Mouse (Mus musculus): Measurements from ENCODE around the gene Bcl7a. TPM values are rescaled to one million over a fixed set of nuclear protein-coding genes. Genes with fewer than 3 reads are reported as not detected.

Gene Bcl7a
- polyA plus RNA-seq, 1 experiment from 2014 or later = 4.2 TPM

DNA sequence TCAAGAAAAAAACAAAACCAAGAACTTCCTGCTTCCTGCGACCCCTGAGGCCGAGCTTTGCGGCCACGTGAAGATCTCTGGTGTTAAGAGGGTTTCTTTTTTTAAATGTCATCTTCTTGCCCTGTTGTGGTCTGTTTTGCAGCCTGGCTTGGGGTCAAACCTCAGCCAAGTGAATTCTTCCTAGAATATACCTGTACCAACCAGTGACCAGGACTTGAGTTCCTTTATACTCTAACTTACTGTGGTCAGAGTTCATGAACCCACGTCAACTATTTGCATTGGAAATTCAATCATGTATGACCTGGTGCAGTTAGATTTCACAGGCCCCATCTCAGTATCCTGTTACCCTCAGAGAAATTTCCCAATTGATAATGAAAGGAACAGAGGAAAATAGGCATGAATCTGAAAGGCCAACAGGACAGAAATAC lies 35.9 kb downstream of the Bcl7a start:
- no peak for ATAC-seq
- H3K9ac ChIP-seq (ENCODE audit: low read depth, low read length) = no peak overlapping the region
- no peak overlapping the region for H3K27ac ChIP-seq (ENCODE audit: low read depth, low read length)
- 65% methylated on average over 5 of the region's 5 CpGs for WGBS
- H3K4me3 ChIP-seq (ENCODE audit: low read depth, low read length) = no peak overlapping the region
- no peak overlapping the region for H3K4me2 ChIP-seq (replicated peaks; ENCODE audit: low read depth)
- H3K4me1 ChIP-seq (replicated peaks; ENCODE audit: control insufficient read depth, insufficient read depth, low read length) = no peaks in the 10 kb centered on the region
- no peaks in the 10 kb centered on the region for H3K27me3 ChIP-seq (replicated peaks; ENCODE audit: control insufficient read depth, insufficient read depth, low read length)
- H3K9me3 ChIP-seq (ENCODE audit: control insufficient read depth) = no peaks in the 10 kb centered on the region
- 0 out of 2 replicates have a peak, but pooled peaks cover 4% of the 10 kb centered on the region for H3K36me3 ChIP-seq (ENCODE audit: control insufficient read depth, insufficient read depth)
- no peak for TF ChIP-seq CTCF (IDR thresholded peaks at IDR 0.05; ENCODE audit: low read depth)

DNA sequence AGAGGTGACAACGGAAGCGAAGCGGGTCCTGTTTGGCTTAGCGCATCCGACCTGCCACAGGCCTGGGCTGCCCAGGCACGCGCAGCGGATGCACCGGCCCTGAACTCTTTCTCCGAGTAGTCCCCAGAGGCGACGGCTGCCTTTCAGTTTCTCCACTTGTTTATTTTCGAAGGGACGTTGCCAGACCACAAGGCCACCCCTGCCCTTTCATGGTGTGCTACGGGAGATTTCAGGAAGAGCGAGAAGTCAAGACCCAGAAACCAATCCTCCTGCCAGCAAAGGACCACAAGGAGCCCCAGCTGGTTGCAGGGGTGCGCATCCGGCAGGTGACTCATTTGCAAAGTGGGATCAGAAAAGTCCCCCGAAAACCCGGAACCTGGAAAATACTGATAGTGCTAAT lies 38.3 kb downstream of the Bcl7a start:
- no peaks in the 10 kb centered on the region for H3K9me3 ChIP-seq (ENCODE audit: control insufficient read depth)
- H3K4me1 ChIP-seq (replicated peaks; ENCODE audit: control insufficient read depth, insufficient read depth, low read length) = no peaks in the 10 kb centered on the region
- H3K9ac ChIP-seq (ENCODE audit: low read depth, low read length) = no peak overlapping the region
- H3K4me3 ChIP-seq (ENCODE audit: low read depth, low read length) = no peak overlapping the region
- WGBS = 22% methylated on average over 20 of the region's 20 CpGs
- no peak overlapping the region for H3K27ac ChIP-seq (ENCODE audit: low read depth, low read length)
- no peak for ATAC-seq
- no peak for TF ChIP-seq CTCF (IDR thresholded peaks at IDR 0.05; ENCODE audit: low read depth)
- H3K27me3 ChIP-seq (replicated peaks; ENCODE audit: control insufficient read depth, insufficient read depth, low read length) = no peaks in the 10 kb centered on the region
- 0 out of 2 replicates have a peak overlapping the region, but pooled peaks have one; percentile 24 for H3K4me2 ChIP-seq (replicated peaks; ENCODE audit: low read depth)
- no peaks in the 10 kb centered on the region for H3K36me3 ChIP-seq (ENCODE audit: control insufficient read depth, insufficient read depth)

GRCm38 (mm10) chr5:123382686-123383085 lies 39.1 kb downstream of the Bcl7a start:
- Histone ChIP-seq H3K27me3 (replicated peaks; ENCODE audit: control insufficient read depth, insufficient read depth, low read length) (no peaks in the 10 kb centered on the region), H3K27ac (ENCODE audit: low read depth, low read length) (no peak overlapping the region), H3K9ac (ENCODE audit: low read depth, low read length) (no peak overlapping the region), H3K9me3 (ENCODE audit: control insufficient read depth) (no peaks in the 10 kb centered on the region), H3K4me3 (ENCODE audit: low read depth, low read length) (no peak overlapping the region), H3K4me2 (replicated peaks; ENCODE audit: low read depth) (no peak overlapping the region), H3K4me1 (replicated peaks; ENCODE audit: control insufficient read depth, insufficient read depth, low read length) (no peaks in the 10 kb centered on the region), H3K36me3 (ENCODE audit: control insufficient read depth, insufficient read depth) (no peaks in the 10 kb centered on the region)
- no peak for ATAC-seq
- TF ChIP-seq CTCF (IDR thresholded peaks at IDR 0.05; ENCODE audit: low read depth) = no peak
- WGBS = 83% methylated on average over 8 of the region's 8 CpGs

DNA sequence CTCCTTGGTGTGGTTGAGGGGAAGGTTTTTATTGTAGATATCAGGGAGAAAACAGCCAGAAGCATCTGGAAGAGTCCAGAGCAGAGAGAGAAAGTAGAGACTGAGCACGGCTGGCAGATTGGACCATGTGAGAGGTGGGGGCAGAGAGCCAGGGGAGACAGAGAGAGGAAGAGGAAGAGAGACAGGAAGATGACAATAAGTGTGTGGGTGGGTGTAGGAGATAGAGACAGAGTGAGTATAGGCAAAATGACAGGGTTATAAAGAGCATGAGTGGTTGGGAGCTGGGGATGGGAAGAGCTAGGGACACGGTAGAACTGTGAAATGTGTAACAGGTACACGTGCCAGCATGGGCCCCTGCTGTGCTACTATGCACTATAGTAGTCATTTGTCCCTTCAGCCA lies 44.8 kb downstream of the Bcl7a start:
- Histone ChIP-seq H3K9ac (ENCODE audit: low read depth, low read length) (no peak overlapping the region), H3K27me3 (replicated peaks; ENCODE audit: control insufficient read depth, insufficient read depth, low read length) (no peaks in the 10 kb centered on the region), H3K4me3 (ENCODE audit: low read depth, low read length) (no peak overlapping the region), H3K9me3 (ENCODE audit: control insufficient read depth) (no peaks in the 10 kb centered on the region), H3K4me1 (replicated peaks; ENCODE audit: control insufficient read depth, insufficient read depth, low read length) (no peaks in the 10 kb centered on the region), H3K36me3 (ENCODE audit: control insufficient read depth, insufficient read depth) (no peaks in the 10 kb centered on the region), H3K4me2 (replicated peaks; ENCODE audit: low read depth) (no peak overlapping the region), H3K27ac (ENCODE audit: low read depth, low read length) (no peak overlapping the region)
- TF ChIP-seq CTCF (IDR thresholded peaks at IDR 0.05; ENCODE audit: low read depth) = no peak
- ATAC-seq = no peak
- 33% methylated on average over 3 of the region's 3 CpGs for WGBS

DNA sequence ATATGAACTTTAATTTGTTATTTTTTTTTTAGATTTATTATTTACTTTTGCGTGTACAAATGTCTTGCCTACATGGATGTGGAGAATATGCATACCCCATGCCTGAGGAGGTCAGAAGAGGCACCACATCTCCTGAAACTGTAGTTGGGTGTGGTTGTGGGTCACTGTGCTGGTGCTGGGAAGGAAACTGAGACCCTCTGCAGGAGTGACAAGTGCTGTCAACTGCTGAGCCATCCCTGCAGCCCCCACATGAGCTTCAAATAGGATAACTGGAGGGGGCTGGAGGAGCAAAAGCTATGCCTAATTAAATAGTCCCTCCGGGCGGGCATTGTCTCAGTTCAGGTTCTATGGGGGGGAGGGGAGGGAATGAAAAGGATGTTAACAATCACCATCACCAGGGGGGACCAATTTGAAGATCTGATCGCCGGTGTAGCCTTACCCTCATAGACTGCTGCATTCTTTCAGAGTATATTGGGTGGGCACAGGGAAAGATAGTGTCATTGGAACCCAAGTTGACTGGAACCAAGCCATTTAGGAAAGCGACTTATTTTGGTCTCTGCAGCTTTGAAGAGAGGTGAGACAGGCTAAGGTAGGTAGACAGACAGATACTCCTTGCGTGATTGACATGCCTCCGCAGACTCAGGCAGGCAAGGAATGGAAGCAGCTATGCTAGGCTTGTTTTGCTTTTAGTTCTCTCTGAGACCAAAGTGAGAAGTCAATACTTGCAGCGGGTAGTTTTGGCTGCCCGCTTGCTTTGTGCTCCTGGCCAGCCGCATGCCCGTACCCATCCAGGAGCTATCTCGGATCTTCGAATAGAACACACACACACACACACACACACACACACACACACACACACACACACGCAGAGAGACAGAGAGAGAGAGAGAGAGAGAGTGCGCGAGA lies 47.2 kb downstream of the Bcl7a start:
- Histone ChIP-seq H3K9me3 (ENCODE audit: control insufficient read depth) (no peaks in the 10 kb centered on the region), H3K27me3 (replicated peaks; ENCODE audit: control insufficient read depth, insufficient read depth, low read length) (no peaks in the 10 kb centered on the region), H3K4me1 (replicated peaks; ENCODE audit: control insufficient read depth, insufficient read depth, low read length) (no peaks in the 10 kb centered on the region), H3K27ac (ENCODE audit: low read depth, low read length) (no peak overlapping the region), H3K4me2 (replicated peaks; ENCODE audit: low read depth) (peak overlapping the region; percentile 57), H3K9ac (ENCODE audit: low read depth, low read length) (peak overlapping the region; percentile 40; the same call in 1 of the 2 replicates), H3K4me3 (ENCODE audit: low read depth, low read length) (peak overlapping the region; percentile 21), H3K36me3 (ENCODE audit: control insufficient read depth, insufficient read depth) (no peaks in the 10 kb centered on the region)
- WGBS = 14% methylated on average over 16 of the region's 17 CpGs
- no peak for ATAC-seq
- TF ChIP-seq CTCF (IDR thresholded peaks at IDR 0.05; ENCODE audit: low read depth) = no peak

GRCm38 (mm10) chr5:123391442-123391809 lies 47.8 kb downstream of the Bcl7a start:
- H3K4me2 ChIP-seq (replicated peaks; ENCODE audit: low read depth) = peak overlapping the region; percentile 57

More at GRCm38 (mm10) chr5:123391442-123391809, 47.8 kb downstream of the Bcl7a start:
- ATAC-seq = no peak
- Histone ChIP-seq H3K27me3 (replicated peaks; ENCODE audit: control insufficient read depth, insufficient read depth, low read length) (no peaks in the 10 kb centered on the region), H3K9ac (ENCODE audit: low read depth, low read length) (0 out of 2 replicates have a peak overlapping the region, but pooled peaks have one; percentile 40), H3K4me1 (replicated peaks; ENCODE audit: control insufficient read depth, insufficient read depth, low read length) (peaks cover 3% of the 10 kb centered on the region; the same call in 1 of the 2 replicates), H3K27ac (ENCODE audit: low read depth, low read length) (no peak overlapping the region), H3K9me3 (ENCODE audit: control insufficient read depth) (no peaks in the 10 kb centered on the region), H3K36me3 (ENCODE audit: control insufficient read depth, insufficient read depth) (no peaks in the 10 kb centered on the region), H3K4me3 (ENCODE audit: low read depth, low read length) (peak overlapping the region; percentile 21)
- no peak for TF ChIP-seq CTCF (IDR thresholded peaks at IDR 0.05; ENCODE audit: low read depth)
- WGBS = 20% methylated on average over 5 of the region's 5 CpGs

Data from intestine, postnatal 0 days (tissue).